Mouse (Mus musculus) activated CD4-positive, CD25-positive, alpha-beta regulatory T cell, adult 4 months (primary cell): ENCODE measurements around the gene Gm20683. TPM values are rescaled to one million over a fixed set of nuclear protein-coding genes. Genes with fewer than 3 reads are reported as not detected.
A peak's percentile ranks its signal among the peaks of the same experiment; 100 is the strongest.

Source experiments
- ATAC-seq: one replicate; pipeline ENCODE4 v1.8.0; 2017
- polyA plus RNA-seq, 2 experiments: library from polyadenylated mRNA; unstranded; fragments of 100-300 nt; shearing (Covaris generic); gene quantifications; one replicate each; pipeline ENCODE4 v1.2.1; 2017

The Gm20683 gene
- polyA plus RNA-seq, 2 experiments from 2014 or later, result 1.1 TPM; not detected in 1

DNA sequence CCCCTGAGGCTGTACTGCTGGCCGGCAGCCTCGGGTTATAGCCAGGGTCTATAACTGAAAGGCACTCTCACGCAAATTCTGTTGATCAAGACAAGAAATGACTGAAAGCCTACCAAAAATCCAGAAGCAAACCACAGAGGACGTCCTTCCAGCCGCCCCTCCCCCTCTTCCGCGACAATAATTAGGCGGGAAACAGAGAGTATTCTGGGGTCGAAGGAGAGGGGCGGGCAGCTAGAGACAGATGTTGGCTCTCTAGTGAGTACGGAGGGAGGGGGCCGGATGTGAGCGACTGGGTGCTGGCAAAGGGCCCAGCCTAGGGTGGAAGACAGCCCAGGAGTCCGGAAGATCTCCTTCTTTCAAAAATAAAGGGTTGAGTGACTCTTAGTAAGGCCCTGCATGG is 48.9 kb downstream of the Gm20683 start, which contains the start of gene Fam173a:
Gene Fam173a, minus strand, starts transcription at position 287 of the 400 bp plus-strand sequence.
- ATAC-seq, result peak; percentile 81

DNA sequence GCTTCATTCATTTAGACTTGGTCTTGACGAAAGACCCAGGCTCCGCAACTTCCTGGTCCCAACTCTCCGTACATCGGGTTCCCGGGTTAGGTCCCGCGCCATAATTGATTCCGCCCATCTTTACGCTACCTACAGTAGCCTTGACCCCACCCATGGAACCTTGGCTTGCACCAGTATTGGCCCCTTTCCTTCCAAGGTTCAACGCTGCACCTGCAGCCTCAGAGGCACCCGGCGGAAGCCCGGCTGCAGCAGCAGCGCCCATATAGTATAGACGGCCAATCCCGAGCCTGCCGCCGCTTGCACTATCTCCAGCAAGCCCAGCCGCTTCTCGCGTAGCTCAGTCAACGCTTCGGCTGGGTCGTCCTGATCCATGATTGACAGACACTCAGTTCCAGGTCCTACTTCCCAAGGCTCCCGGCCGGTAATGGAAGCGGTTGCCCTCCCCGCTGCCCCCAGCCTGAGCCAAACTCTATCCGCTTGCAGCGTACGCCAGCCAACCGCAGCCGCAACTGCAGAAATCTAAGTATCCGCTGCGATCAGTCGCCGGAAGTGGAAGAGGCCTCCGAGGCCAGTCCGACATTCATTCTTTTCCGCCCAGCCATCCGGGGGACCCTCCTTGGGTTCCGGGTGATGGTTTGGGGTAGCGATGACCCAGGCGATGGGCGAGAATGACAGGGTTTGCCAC is 49.6 kb downstream of the Gm20683 start:
- ATAC-seq, result peak; percentile 66

DNA sequence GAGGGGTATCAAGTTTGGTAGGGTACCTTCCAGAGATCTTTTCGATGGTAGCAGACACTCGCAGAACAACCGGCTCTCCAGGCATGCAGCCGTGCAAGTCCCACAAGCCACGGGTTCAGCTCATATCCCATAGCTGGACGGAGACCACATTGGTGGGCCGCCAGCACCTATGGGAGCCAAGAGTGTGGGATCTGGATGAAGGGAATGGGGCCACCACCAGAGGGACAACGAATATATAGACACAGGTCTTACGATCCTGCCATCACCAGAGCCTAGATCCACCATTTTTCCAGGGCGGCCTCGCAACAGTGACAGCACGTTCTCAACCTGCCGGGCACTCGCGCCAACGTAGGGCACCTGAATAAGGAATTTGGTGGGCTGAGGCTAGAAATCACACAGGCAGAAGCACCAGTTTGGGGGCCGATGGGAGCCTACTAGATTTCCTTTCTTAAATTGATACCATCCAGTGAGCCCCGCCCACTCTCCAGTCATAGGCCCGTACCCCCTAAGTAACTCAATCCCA is 50.2 kb downstream of the Gm20683 start:
- no peak for ATAC-seq

- no peak for ATAC-seq
Measured at GRCm38 (mm10) chr17:25786781-25787504, 54.6 kb downstream of the Gm20683 start.

- ATAC-seq, result no peak
Measured at GRCm38 (mm10) chr17:25786280-25786679, 55.3 kb downstream of the Gm20683 start, which contains the start of gene Ccdc78. Gene Ccdc78, plus strand, starts transcription at chr17:25786580.

DNA sequence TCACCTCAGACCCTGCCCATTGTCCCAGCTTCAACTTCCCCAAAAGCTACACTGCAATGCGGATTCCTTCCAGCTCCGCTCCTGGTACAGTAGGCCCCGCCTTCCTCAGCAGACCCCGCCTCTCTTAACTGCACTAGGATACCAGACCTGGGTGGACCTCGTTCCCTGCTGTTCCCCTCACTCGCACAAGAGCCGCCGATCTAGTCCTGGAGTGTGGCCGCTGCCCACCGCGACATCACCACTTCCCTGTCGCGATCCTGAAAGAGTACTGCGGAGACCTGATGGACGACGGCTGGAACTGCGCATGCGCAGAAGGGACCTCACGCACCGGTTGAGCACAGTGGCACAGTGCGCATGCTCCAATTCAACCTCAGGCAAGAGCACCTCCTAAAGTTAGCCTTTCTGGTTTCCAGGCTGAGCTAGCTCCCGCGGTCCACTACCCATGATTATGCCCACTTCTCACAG is 56.2 kb downstream of the Gm20683 start, which contains the start of gene Haghl:
Gene Haghl, minus strand, starts transcription at position 393 of the 465 bp plus-strand sequence.
- peak; percentile 76 for ATAC-seq

Other genes starting within 250 kb of the Gm20683 start
- gene Gng13, start 124.6 kb downstream of the Gm20683 start, polyA plus RNA-seq, result not detected
- gene Chtf18, start 114.3 kb downstream of the Gm20683 start, polyA plus RNA-seq, result 1 to 10 TPM; 4.0 to 6.7 TPM
- gene Rpusd1, start 114.1 kb downstream of the Gm20683 start, polyA plus RNA-seq, result 10 to 100 TPM in 1 of 2 experiments, 1 to 10 TPM in 1; 9.3 to 10.3 TPM
- gene Mslnl, start 105.7 kb downstream of the Gm20683 start, polyA plus RNA-seq, result under 1 TPM in 1 of 2 experiments, not detected in 1; 0.18 TPM
- not detected for gene Msln, start 87.4 kb downstream of the Gm20683 start, polyA plus RNA-seq
- 10 to 100 TPM; 15.6 to 20.9 TPM for gene Narfl, start 68.0 kb downstream of the Gm20683 start, polyA plus RNA-seq
- gene Haghl, start 56.1 kb downstream of the Gm20683 start, polyA plus RNA-seq, result 10 to 100 TPM; 27.2 to 30.3 TPM
- under 1 TPM in 1 of 2 experiments, not detected in 1; 0.62 TPM for gene Ccdc78, start 55.2 kb downstream of the Gm20683 start, polyA plus RNA-seq
- gene Fam173a, start 48.9 kb downstream of the Gm20683 start, polyA plus RNA-seq, result 100 to 1,000 TPM; 196 to 238 TPM
- gene AC134908.4, start 46.1 kb downstream of the Gm20683 start, polyA plus RNA-seq, result not detected
- 1 to 10 TPM; 2.2 to 4.6 TPM for gene Metrn, start 44.6 kb downstream of the Gm20683 start, polyA plus RNA-seq
- under 1 TPM in 1 of 2 experiments, not detected in 1; 0.16 TPM for gene Fbxl16, start 32.7 kb downstream of the Gm20683 start, polyA plus RNA-seq
- gene Wdr24, start 18.1 kb downstream of the Gm20683 start, polyA plus RNA-seq, result 10 to 100 TPM; 11.9 to 17.9 TPM
- gene Jmjd8, start 12.9 kb downstream of the Gm20683 start, polyA plus RNA-seq, result 10 to 100 TPM; 11.4 to 21.9 TPM
- gene Stub1, start 8.4 kb downstream of the Gm20683 start, polyA plus RNA-seq, result 10 to 100 TPM; 68.3 to 85.7 TPM
- 1 to 10 TPM in 1 of 2 experiments, not detected in 1; 1.1 TPM for gene Rhbdl1, start 4.5 kb downstream of the Gm20683 start, polyA plus RNA-seq
- 10 to 100 TPM; 18.4 to 29.8 TPM for gene Rhot2, start 3.1 kb upstream of the Gm20683 start, polyA plus RNA-seq
- gene Wdr90, start 19.7 kb upstream of the Gm20683 start, polyA plus RNA-seq, result 1 to 10 TPM; 3.8 to 8.3 TPM
- 1 to 10 TPM; 2.2 to 6.9 TPM for gene Mcrip2, start 27.0 kb upstream of the Gm20683 start, polyA plus RNA-seq
- gene Mettl26, start 33.3 kb upstream of the Gm20683 start, polyA plus RNA-seq, result 100 to 1,000 TPM in 1 of 2 experiments, 10 to 100 TPM in 1; 88.3 to 119 TPM
- gene Wfikkn1, start 39.1 kb upstream of the Gm20683 start, polyA plus RNA-seq, result under 1 TPM; 0.48 to 0.82 TPM
- 1 to 10 TPM; 5.1 to 5.6 TPM for gene Rab40c, start 78.0 kb upstream of the Gm20683 start, polyA plus RNA-seq
- gene Pigq, start 103.2 kb upstream of the Gm20683 start, polyA plus RNA-seq, result 10 to 100 TPM; 19.0 to 26.6 TPM
- gene Nhlrc4, start 103.2 kb upstream of the Gm20683 start, polyA plus RNA-seq, result not detected
- gene A930017K11Rik, start 110.8 kb upstream of the Gm20683 start, polyA plus RNA-seq, result not detected
- 1 to 10 TPM; 5.2 to 7.1 TPM for gene Capn15, start 144.0 kb upstream of the Gm20683 start, polyA plus RNA-seq
- gene Rab11fip3, start 227.8 kb upstream of the Gm20683 start, polyA plus RNA-seq, result 1 to 10 TPM; 2.4 to 2.7 TPM
- gene Decr2, start 248.6 kb upstream of the Gm20683 start, polyA plus RNA-seq, result 10 to 100 TPM; 12.9 to 25.7 TPM